Mouse (Mus musculus) midbrain, embryonic 11.5 days (tissue): ENCODE measurements around the gene Tdrd12. TPM values are rescaled to one million over a fixed set of nuclear protein-coding genes. Genes with fewer than 3 reads are reported as not detected.
A peak's percentile ranks its signal among the peaks of the same experiment; 100 is the strongest.

ENCODE experiments used
- ATAC-seq: fragments of 200-750 bp; cut with Nextera tagmentation; 2 replicates; pipeline ENCODE4 v1.8.0; 2017; ENCODE audit warnings: moderate TSS enrichment, moderate library complexity; ENCODE audit not compliant: low FRiP score
- DNase-seq: peaks from one replicate; pipeline ENCODE4 v3.0.0; 2015; ENCODE audit warnings: low spot score; ENCODE audit errors: missing footprints
- H3K27ac ChIP-seq: fragments of 300-500 bp; sonication (generic); 2 replicates; pipeline ENCODE4 v1.5.1; 2014; ENCODE audit warnings: low read depth, low read length
- H3K27me3 ChIP-seq: fragments of 300-500 bp; sonication (generic); 2 replicates; pipeline ENCODE4 v1.6.1; 2014; ENCODE audit warnings: mild to moderate bottlenecking, low read length, moderate library complexity, mixed read lengths; ENCODE audit not compliant: control insufficient read depth, insufficient read depth
- H3K36me3 ChIP-seq: fragments of 300-500 bp; sonication (generic); 2 replicates; pipeline ENCODE4 v1.6.1; 2014; ENCODE audit warnings: mild to moderate bottlenecking, low read length, moderate library complexity, mixed read lengths; ENCODE audit not compliant: control insufficient read depth, insufficient read depth
- H3K4me1 ChIP-seq: fragments of 300-500 bp; sonication (generic); 2 replicates; pipeline ENCODE4 v1.6.1; 2014; ENCODE audit warnings: low read length; ENCODE audit not compliant: control insufficient read depth, insufficient read depth
- H3K4me2 ChIP-seq: fragments of 300-500 bp; sonication (generic); 2 replicates; pipeline ENCODE4 v1.6.1; 2014; ENCODE audit warnings: mild to moderate bottlenecking, moderate library complexity
- H3K4me3 ChIP-seq: fragments of 300-500 bp; sonication (generic); 2 replicates; pipeline ENCODE4 v1.5.1; 2014; ENCODE audit warnings: low read depth, low read length
- H3K9ac ChIP-seq: fragments of 300-500 bp; sonication (generic); 2 replicates; pipeline ENCODE4 v1.6.1; 2014; ENCODE audit warnings: low read length
- H3K9me3 ChIP-seq: fragments of 300-500 bp; sonication (generic); 2 replicates; pipeline ENCODE4 v1.6.1; 2016; ENCODE audit warnings: low read length; ENCODE audit not compliant: control insufficient read depth
- WGBS: fragments of 180-500 bp; shearing (Covaris S2); extraction: QIAGEN DNeasy Blood & Tissue Kit; methylation state at CpG from one replicate; pipeline ENCODE4 v1.1.7; 2014; 5-methylcytosine and 5-hydroxymethylcytosine counted together
- polyA plus RNA-seq: library from polyadenylated mRNA; unstranded; fragments of >200 nt; fragmentation: Nextera tagmentation; extraction: Ambion mirVana; gene quantifications from 2 replicates; pipeline ENCODE4 v1.2.1, GENCODE M21; 2014

Tdrd12 gene
- polyA plus RNA-seq, 1 experiment from 2014 or later = 0.11 TPM

DNA sequence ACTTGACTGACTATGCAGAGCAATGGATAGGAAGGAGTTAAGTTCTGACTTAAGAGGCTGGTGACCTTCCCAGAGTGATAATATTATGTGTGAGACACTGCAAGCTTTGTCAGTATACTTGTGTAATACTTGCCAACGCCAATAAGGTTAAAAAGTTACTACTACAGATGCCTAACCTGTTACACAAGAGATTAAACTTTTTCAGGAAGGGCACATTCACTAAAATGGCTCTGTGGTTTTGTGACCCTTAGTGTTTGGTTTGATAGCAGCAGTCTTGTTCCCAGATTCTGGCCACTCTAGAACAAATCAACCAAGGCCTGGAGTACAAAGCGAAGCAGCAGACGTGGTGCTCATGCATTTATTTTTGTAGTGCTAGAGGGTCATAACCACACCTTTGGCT, 20.0 kb upstream of the Tdrd12 start:
- WGBS = 87% methylated on average over 3 of the region's 3 CpGs
- DNase-seq = no peak

GRCm38 (mm10) chr7:35556905-35557304, 19.4 kb upstream of the Tdrd12 start:
- Histone ChIP-seq H3K36me3 (no peaks in the 10 kb centered on the region), H3K4me1 (peaks cover 6% of the 10 kb centered on the region; the same call in 1 of the 2 replicates), H3K27ac (no peak overlapping the region), H3K9me3 (no peaks in the 10 kb centered on the region), H3K9ac (no peak overlapping the region), H3K4me2 (no peak overlapping the region), H3K4me3 (no peak overlapping the region), H3K27me3 (no peaks in the 10 kb centered on the region)
- WGBS = 89% methylated on average over 5 of the region's 5 CpGs
- ATAC-seq (no peak), DNase-seq (no peak)

More for the DNA sequence above, 20.0 kb upstream of the Tdrd12 start:
- Histone ChIP-seq H3K27ac (no peak overlapping the region), H3K9ac (no peak overlapping the region), H3K4me3 (no peak overlapping the region), H3K4me1 (peaks cover 6% of the 10 kb centered on the region; the same call in 1 of the 2 replicates), H3K4me2 (no peak overlapping the region), H3K36me3 (no peaks in the 10 kb centered on the region), H3K9me3 (no peaks in the 10 kb centered on the region), H3K27me3 (no peaks in the 10 kb centered on the region)
- ATAC-seq = no peak

DNA sequence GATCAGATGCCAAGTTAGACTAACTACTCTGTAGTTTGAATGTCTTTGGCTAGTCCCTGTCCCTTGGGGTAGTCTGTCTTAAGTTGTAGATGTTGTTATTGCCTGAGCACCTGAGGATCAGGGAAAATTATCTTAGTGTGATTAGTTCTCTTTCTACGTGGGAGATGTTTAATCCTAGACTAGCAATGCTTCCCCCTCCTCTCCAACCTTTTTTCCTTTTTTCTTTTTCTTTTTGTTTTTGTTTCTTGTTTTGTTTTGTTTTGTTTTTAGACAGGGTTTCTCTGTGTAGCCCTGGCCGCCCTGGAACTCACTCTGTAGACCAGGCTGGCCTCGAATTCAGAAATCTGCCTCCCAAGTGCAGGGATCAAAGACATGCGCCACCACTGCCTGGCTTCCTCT, 18.7 kb upstream of the Tdrd12 start, which contains the start of gene Nudt19:
Nudt19 (minus strand) TSS at position 100 of the 399 bp plus-strand sequence.
- H3K27me3 ChIP-seq = no peaks in the 10 kb centered on the region
- peak within 1 kb of the TSS; percentile 91 for H3K27ac ChIP-seq
- H3K4me1 ChIP-seq = peaks cover 6% of the 10 kb centered on the region; the same call in 1 of the 2 replicates
- H3K4me3 ChIP-seq = peak within 1 kb of the TSS; percentile 66
- DNase-seq (no peak), ATAC-seq (no peak)
- WGBS = 82% methylated on average over 4 of the region's 4 CpGs
- H3K9me3 ChIP-seq = no peaks in the 10 kb centered on the region
- H3K9ac ChIP-seq = peak within 1 kb of the TSS; percentile 92
- H3K4me2 ChIP-seq = peak within 1 kb of the TSS; percentile 94
- H3K36me3 ChIP-seq = no peaks in the 10 kb centered on the region

GRCm38 (mm10) chr7:35555224-35556204, 18.0 kb upstream of the Tdrd12 start:
- Histone ChIP-seq H3K27me3 (no peaks in the 10 kb centered on the region), H3K9ac (peak overlapping the region; percentile 92), H3K36me3 (no peaks in the 10 kb centered on the region), H3K4me2 (peak overlapping the region; percentile 94), H3K9me3 (no peaks in the 10 kb centered on the region), H3K27ac (peak overlapping the region; percentile 91), H3K4me3 (peak overlapping the region; percentile 66), H3K4me1 (peaks cover 6% of the 10 kb centered on the region; the same call in 1 of the 2 replicates)
- DNase-seq = peak; percentile 99
- peak; percentile 94 for ATAC-seq
- 1% methylated on average over 92 of the region's 93 CpGs for WGBS

GRCm38 (mm10) chr7:35554605-35555175, 17.1 kb upstream of the Tdrd12 start:
- Histone ChIP-seq H3K9ac (peak overlapping the region; percentile 92), H3K4me1 (peaks cover 6% of the 10 kb centered on the region; the same call in 1 of the 2 replicates), H3K27me3 (no peaks in the 10 kb centered on the region), H3K4me3 (peak overlapping the region; percentile 66), H3K36me3 (peaks cover 3% of the 10 kb centered on the region; the same call in 1 of the 2 replicates), H3K27ac (peak overlapping the region; percentile 91), H3K9me3 (no peaks in the 10 kb centered on the region), H3K4me2 (peak overlapping the region; percentile 94)
- 6% methylated on average over 28 of the region's 28 CpGs for WGBS
- peak; percentile 69; the same call in 1 of the 2 replicates for ATAC-seq
- DNase-seq = peak; percentile 93

- H3K4me3 ChIP-seq = peak overlapping the region; percentile 66; the same call in 1 of the 2 replicates
- H3K27me3 ChIP-seq = no peaks in the 10 kb centered on the region
- peaks cover 6% of the 10 kb centered on the region; the same call in 1 of the 2 replicates for H3K4me1 ChIP-seq
- H3K9me3 ChIP-seq = no peaks in the 10 kb centered on the region
- H3K36me3 ChIP-seq = peaks cover 3% of the 10 kb centered on the region; the same call in 1 of the 2 replicates
- H3K9ac ChIP-seq = no peak overlapping the region
- WGBS = 62% methylated on average over 10 of the region's 10 CpGs
- ATAC-seq (no peak), DNase-seq (peak; percentile 83)
- no peak overlapping the region for H3K27ac ChIP-seq
- H3K4me2 ChIP-seq = peak overlapping the region; percentile 94
Observed at GRCm38 (mm10) chr7:35553751-35554604, 16.4 kb upstream of the Tdrd12 start.

DNA sequence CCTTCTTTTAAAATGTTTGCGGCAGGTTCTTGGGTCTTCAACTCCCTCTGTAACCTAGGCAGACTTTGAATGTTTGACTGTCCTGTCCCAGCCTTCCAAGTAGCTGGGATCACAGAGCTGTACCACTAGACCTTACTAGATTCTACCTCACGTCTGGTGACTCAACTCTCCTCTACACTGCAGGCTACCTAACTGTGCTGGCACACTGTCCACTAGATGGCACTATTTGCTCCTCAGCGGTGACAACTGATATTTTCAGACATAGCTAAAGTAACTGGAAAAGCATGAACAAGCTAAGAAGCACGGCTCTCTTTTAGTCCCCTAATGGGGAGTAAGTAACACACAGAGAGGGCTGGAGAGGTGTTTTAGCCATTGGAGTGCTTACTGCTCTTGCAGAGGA, 8.3 kb upstream of the Tdrd12 start:
- Histone ChIP-seq H3K4me1 (no peaks in the 10 kb centered on the region), H3K36me3 (peaks cover 3% of the 10 kb centered on the region; the same call in 1 of the 2 replicates), H3K9me3 (no peaks in the 10 kb centered on the region), H3K27ac (no peak overlapping the region), H3K27me3 (no peaks in the 10 kb centered on the region), H3K9ac (no peak overlapping the region), H3K4me3 (no peak overlapping the region), H3K4me2 (no peak overlapping the region)
- DNase-seq (peak; percentile 95), ATAC-seq (peak; percentile 55; the same call in 1 of the 2 replicates)
- WGBS = 38% methylated on average over 4 of the region's 4 CpGs

- Histone ChIP-seq H3K27me3 (no peaks in the 10 kb centered on the region), H3K4me1 (no peaks in the 10 kb centered on the region), H3K4me3 (no peak overlapping the region), H3K36me3 (no peaks in the 10 kb centered on the region), H3K27ac (no peak overlapping the region), H3K4me2 (no peak overlapping the region), H3K9ac (no peak overlapping the region), H3K9me3 (no peaks in the 10 kb centered on the region)
- 81% methylated on average over 12 of the region's 12 CpGs for WGBS
- DNase-seq (no peak), ATAC-seq (no peak)
Observed at GRCm38 (mm10) chr7:35535750-35536512, 1.6 kb downstream of the Tdrd12 start.
